In the genomic region with DNA sequence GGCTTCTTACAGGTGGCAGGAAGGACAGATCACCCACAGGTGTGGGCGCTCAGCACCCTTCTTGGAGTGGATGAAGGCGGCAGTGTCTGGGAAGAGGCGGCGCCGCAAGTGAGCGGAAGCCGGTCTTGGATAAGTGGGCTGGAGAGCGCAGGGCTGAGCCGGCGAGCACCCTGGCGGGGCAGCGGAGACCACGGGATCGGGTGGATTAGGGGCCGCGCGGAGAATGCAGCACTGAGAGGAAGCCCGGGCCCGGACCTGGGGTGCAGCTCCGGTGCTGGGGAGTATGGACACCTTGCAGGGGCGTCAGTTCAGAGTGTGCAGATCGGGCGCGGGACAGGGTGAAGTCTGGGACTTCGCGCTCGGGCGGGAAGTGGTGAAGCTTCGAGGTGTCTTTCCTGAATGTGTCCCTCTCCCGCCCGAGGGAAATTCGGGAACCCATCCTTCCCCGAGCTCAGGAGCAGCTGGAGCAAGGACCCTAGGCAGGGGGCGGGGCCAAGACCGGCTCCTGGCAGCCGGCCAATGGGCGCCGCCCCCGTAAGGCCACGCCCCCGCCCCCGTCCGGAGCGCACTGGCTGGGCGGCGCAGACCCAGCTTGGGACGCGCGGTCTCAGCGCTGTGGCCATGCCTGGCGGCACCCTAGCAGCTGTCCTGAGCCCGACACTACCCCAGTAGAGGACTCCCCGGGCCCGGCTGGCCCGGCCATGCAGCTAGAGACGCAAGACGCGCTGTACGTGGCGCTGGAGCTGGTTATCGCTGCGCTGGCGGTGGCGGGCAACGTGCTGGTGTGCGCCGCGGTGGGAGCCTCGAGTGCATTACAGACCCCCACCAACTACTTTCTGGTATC, we compare ENCODE assay signal across 8 mouse cellular contexts. TPM values are rescaled to one million over a fixed set of nuclear protein-coding genes. Genes with fewer than 3 reads are reported as not detected.
DNase-seq lines count a peak whose midpoint lies in the region; ATAC-seq and TF ChIP-seq lines count a peak whose summit lies in the region.

A gene (plus strand): TSS at position 584 of the 844 bp plus-strand sequence.

- no peak for TF ChIP-seq CTCF in gastrocnemius, adult 2 months (IDR thresholded peaks at IDR 0.05)
- no peak for TF ChIP-seq CTCF in spleen, adult 2 months (IDR thresholded peaks at IDR 0.05; ENCODE audit: extremely low read depth, insufficient read depth, insufficient read length, insufficient replicate concordance)

- peak within 1 kb of the TSS; percentile 99 for H3K4me2 ChIP-seq in hindbrain, embryonic 15.5 days
- peak within 1 kb of the TSS; percentile 98 for H3K4me2 ChIP-seq in limb, embryonic 12.5 days
- peak within 1 kb of the TSS; percentile 99 for H3K4me2 ChIP-seq in midbrain, embryonic 12.5 days (replicated peaks)

- peaks cover 18% of the 10 kb centered on the region for H3K27me3 ChIP-seq in hindbrain, embryonic 15.5 days
- peaks cover 20% of the 10 kb centered on the region for H3K27me3 ChIP-seq in limb, embryonic 12.5 days
- peaks cover 62% of the 10 kb centered on the region for H3K27me3 ChIP-seq in midbrain, embryonic 12.5 days
- H3K27me3 ChIP-seq in spleen, adult 2 months (ENCODE audit: control insufficient read depth, insufficient read depth, low read length): peaks cover 8% of the 10 kb centered on the region

- peak; percentile 89 for DNase-seq in WW6 (ENCODE audit: low read depth, low spot score)
- DNase-seq in cerebellum, postnatal 10 days: peak; percentile 68 to 75
- peak; percentile 80 for DNase-seq in gastrocnemius, adult 2 months
- peak in 1 of 2 experiments; percentile 21 for DNase-seq in spleen, adult 2 months (ENCODE audit: low read depth in 1 of 2, low spot score in 2 of 2)

- H3K9ac ChIP-seq in hindbrain, embryonic 15.5 days: peak within 1 kb of the TSS; percentile 54
- peak within 1 kb of the TSS; percentile 58 for H3K9ac ChIP-seq in limb, embryonic 12.5 days (replicated peaks)
- H3K9ac ChIP-seq in midbrain, embryonic 12.5 days (replicated peaks): peak within 1 kb of the TSS; percentile 63

- peak within 1 kb of the TSS; percentile 86 for H3K4me3 ChIP-seq in gastrocnemius, adult 2 months
- H3K4me3 ChIP-seq in hindbrain, embryonic 15.5 days: peak within 1 kb of the TSS; percentile 76
- H3K4me3 ChIP-seq in limb, embryonic 12.5 days (replicated peaks): peak within 1 kb of the TSS; percentile 68
- peak within 1 kb of the TSS; percentile 56 for H3K4me3 ChIP-seq in midbrain, embryonic 12.5 days
- peak within 1 kb of the TSS; percentile 51 for H3K4me3 ChIP-seq in spleen, adult 2 months (ENCODE audit: extremely low read depth, insufficient read depth, insufficient read length)

- peak; percentile 83 for ATAC-seq in hindbrain, embryonic 15.5 days (ENCODE audit: low FRiP score, low read depth)
- ATAC-seq in limb, embryonic 12.5 days (ENCODE audit: insufficient number of reproducible peaks, insufficient read depth, low FRiP score, low TSS enrichment, low read depth): peak; percentile 82
- ATAC-seq in midbrain, embryonic 12.5 days (ENCODE audit: low FRiP score, low read depth): peak; percentile 96
- ATAC-seq in activated CD4-positive, CD25-positive, alpha-beta regulatory T cell, adult 4 months: no peak

- H3K9me3 ChIP-seq in hindbrain, embryonic 15.5 days: no peaks in the 10 kb centered on the region
- peaks cover 8% of the 10 kb centered on the region; the same call in 1 of the 2 replicates for H3K9me3 ChIP-seq in limb, embryonic 12.5 days
- no peaks in the 10 kb centered on the region for H3K9me3 ChIP-seq in midbrain, embryonic 12.5 days

- peak within 1 kb of the TSS; percentile 76 for H3K27ac ChIP-seq in gastrocnemius, adult 2 months
- no peak within 1 kb of the TSS for H3K27ac ChIP-seq in hindbrain, embryonic 15.5 days (replicated peaks)
- peak within 1 kb of the TSS; percentile 45; the same call in 1 of the 2 replicates for H3K27ac ChIP-seq in limb, embryonic 12.5 days
- H3K27ac ChIP-seq in midbrain, embryonic 12.5 days (replicated peaks): 0 out of 2 replicates have a peak within 1 kb of the TSS, but pooled peaks have one; percentile 15
- no peak within 1 kb of the TSS for H3K27ac ChIP-seq in spleen, adult 2 months (ENCODE audit: insufficient read depth, low read length)

- intact Hi-C loops in gastrocnemius, adult 2 months (cut with DNase I): no loop called here

- WGBS in hindbrain, embryonic 15.5 days: under 1% methylated on average over 61 of the region's 69 CpGs
- under 1% methylated on average over 69 of the region's 69 CpGs for WGBS in limb, embryonic 12.5 days
- 0% methylated on average over 67 of the region's 69 CpGs for WGBS in midbrain, embryonic 12.5 days
- WGBS in spleen, adult 2 months: 1% methylated on average over 69 of the region's 69 CpGs

- H3K4me1 ChIP-seq in hindbrain, embryonic 15.5 days (replicated peaks): peaks cover 16% of the 10 kb centered on the region
- H3K4me1 ChIP-seq in limb, embryonic 12.5 days (replicated peaks): peaks cover 39% of the 10 kb centered on the region
- peaks cover 10% of the 10 kb centered on the region; the same call in 1 of the 2 replicates for H3K4me1 ChIP-seq in midbrain, embryonic 12.5 days
- H3K4me1 ChIP-seq in spleen, adult 2 months (ENCODE audit: control insufficient read depth, insufficient read depth, insufficient read length): peaks cover 5% of the 10 kb centered on the region

- TF ChIP-seq POLR2A in spleen, adult 2 months (IDR thresholded peaks at IDR 0.05; ENCODE audit: low read depth, low read length): no peak

- H3K36me3 ChIP-seq in hindbrain, embryonic 15.5 days: no peaks in the 10 kb centered on the region
- no peaks in the 10 kb centered on the region for H3K36me3 ChIP-seq in limb, embryonic 12.5 days
- no peaks in the 10 kb centered on the region for H3K36me3 ChIP-seq in midbrain, embryonic 12.5 days
- H3K36me3 ChIP-seq in spleen, adult 2 months (ENCODE audit: control insufficient read depth, insufficient read depth, low read length): no peaks in the 10 kb centered on the region

RNA-seq across cellular contexts. Expression of the gene that starts here (rescaled TPM):
- total RNA-seq in gastrocnemius, adult 2 months (2021): under 1 TPM; 0.26 to 0.95 TPM
- 4.9 and 5.9 TPM in 2 replicates for polyA plus RNA-seq in hindbrain, embryonic 15.5 days (2015; fragmentation: Nextera tagmentation; extraction: Ambion mirVana)
- 7.8 and 8.1 TPM in 2 replicates for polyA plus RNA-seq in limb, embryonic 12.5 days (2016; fragmentation: Nextera tagmentation; extraction: Ambion mirVana)
- polyA plus RNA-seq in midbrain, embryonic 12.5 days (2016; fragmentation: Nextera tagmentation; extraction: Ambion mirVana): 3.5 and 3.7 TPM in 2 replicates
- polyA plus RNA-seq in spleen, adult 2 months (2012; rRNA removed): 1.3 and 2.1 TPM in 2 replicates
- polyA plus RNA-seq in activated CD4-positive, CD25-positive, alpha-beta regulatory T cell, adult 4 months (2017; shearing (Covaris generic)): not detected

Comparison
In these comparisons a context has a peak if more than half of its experiments do, and no peak if none do; other contexts are left out.
1. Peak in DNase-seq, H3K4me3 ChIP-seq and H3K27ac ChIP-seq in gastrocnemius, adult 2 months; RNA of the gene not detected or under 1 TPM.
2. H3K27ac ChIP-seq: peak in limb, embryonic 12.5 days (single experiment) and midbrain, embryonic 12.5 days (single experiment); none in hindbrain, embryonic 15.5 days (single experiment) and spleen, adult 2 months (single experiment).
3. Peak in every context shown above with its lines, with median percentiles within 50 percentile points of each other: H3K4me3 ChIP-seq, H3K4me2 ChIP-seq and H3K9ac ChIP-seq.